Mouse (Mus musculus) A20 (cell line): ENCODE results near the gene Nme8.

Experiments
- DNase-seq: peaks from one replicate; pipeline ENCODE4 v3.0.0-alpha.2; 2011; ENCODE audit warnings: low read depth, low spot score

Gene Nme8

DNA sequence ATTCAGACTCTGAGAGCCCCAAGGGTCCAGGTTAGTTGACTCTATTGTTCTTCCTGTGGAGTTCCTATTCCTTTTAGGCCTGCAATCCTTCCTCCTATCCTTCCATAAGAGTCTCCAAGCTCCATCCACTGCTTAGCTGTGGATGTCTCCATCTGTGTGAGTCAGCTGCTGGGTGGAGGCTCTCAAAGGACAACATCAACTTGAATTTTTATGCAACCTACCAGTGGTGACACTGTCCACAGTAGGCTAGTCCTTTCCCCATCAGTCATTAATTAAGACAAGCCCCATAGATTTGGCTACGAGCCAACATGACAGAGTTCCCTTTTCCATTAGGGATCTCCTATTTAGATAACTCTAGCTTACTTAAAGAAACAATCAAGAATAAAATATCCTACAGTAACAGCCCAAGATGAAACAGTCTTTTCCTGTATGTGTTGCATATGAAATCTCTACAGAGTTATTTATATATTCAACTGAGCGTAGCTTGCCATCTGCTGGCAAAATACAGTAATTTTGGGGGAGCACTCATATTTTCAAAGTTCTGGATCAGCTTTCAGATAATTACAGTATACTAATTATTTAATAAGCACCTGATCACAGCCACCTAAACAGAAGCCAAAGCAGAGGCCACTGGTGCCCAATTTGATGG lies 57.3 kb downstream of the Nme8 start:
- DNase-seq = peak; percentile 15

- peak; percentile 26 for DNase-seq
Measured at GRCm38 (mm10) chr13:19636131-19636530, 61.5 kb downstream of the Nme8 start.

DNA sequence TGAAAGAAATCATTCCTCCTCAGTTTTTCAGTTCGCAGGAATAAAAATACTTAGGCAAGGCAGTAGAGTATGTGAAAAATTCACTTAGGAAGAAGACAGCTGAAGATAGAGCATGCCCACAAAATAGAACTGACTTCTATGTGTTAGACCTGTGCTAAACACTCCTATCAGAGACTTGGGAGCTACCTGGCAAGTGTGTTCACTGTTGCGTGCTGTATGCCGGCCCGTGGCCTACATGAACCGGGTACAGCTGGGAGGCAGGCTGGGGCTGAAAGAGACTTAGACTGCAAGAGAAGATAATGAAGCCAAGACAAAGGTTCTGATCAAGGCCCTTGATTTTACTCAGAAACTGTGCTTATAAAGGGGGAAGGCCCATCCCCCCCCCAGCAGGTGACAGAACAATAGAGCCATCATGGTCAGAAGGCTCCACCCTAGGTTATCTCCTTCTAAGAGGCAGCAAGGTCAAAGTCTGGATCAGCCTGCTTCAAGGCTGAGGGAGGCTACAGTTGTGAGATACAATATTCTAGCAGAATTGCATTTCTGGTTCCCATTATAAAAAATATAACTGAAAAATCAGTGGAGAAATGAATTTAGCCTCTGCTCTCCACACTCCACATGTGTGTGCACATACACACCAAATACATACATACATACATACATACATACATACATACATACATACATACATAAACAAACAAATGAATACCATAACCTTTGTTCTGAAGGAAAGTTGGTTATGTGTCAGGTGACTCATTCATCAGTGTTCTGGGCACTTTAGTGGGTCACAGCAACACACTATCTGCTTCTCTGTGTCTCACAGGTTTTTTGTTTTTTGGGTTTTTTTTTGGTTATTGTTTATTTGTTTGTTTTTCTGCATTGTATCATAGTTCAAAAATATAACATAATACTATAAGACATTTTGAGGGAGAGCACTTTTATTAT lies 66.6 kb downstream of the Nme8 start:
- DNase-seq = no peak

- DNase-seq = no peak
Measured at GRCm38 (mm10) chr13:19626473-19626872, 71.1 kb downstream of the Nme8 start.

DNA sequence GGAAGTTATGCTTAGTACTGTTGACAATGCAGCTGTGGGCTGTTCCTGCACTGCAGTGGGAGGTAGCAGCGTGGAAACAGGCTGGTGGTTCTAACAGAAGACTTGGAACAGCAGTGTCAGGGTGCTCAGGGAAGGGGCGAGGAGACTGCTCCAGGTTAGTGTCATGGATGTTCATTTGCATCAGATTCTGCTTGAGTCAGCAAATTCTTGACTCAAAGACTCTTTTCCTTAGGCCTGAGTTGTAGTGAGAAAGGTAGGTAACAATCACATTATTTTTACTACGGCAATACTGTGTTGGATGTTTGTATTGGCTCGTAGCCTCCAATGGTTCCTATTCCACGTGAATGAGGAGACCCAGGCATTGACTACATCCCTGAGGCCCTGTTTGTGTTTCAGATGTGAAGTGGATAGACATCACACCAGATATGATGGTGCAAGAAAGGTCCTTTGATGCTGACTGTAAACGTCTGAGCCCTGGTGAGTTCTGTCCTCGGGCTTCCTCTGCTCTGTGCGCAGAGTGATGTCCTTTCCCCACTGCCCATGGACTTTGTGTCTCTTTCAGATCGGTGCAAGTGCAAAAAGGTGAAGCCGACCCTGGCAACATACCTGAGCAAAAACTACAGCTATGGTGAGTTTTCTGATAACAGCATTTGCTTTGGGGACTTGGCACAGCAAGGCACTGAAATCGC lies 72.8 kb downstream of the Nme8 start:
- DNase-seq = no peak

DNA sequence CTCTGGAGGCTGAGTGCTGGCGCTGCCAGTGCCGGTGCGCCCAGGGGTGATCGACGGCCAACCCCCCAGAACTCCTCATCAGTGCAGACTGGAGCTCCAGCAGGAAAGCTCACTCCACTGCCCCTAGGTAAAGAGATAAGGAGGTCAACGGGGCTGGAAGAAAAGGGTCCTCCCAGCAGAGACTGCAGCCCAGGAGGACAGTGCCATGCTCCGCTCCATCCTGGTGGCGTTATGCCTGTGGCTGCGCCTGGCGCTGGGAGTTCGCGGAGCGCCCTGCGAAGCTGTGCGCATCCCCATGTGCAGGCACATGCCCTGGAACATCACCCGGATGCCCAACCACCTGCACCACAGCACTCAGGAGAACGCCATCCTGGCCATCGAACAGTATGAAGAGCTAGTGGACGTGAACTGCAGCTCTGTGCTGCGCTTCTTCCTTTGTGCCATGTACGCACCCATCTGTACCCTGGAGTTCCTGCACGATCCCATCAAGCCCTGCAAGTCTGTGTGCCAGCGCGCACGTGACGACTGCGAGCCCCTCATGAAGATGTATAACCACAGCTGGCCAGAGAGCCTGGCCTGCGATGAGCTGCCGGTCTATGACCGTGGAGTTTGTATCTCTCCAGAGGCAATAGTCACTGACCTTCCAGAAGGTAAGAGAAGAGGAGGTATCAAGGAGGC lies 74.2 kb downstream of the Nme8 start:
- no peak for DNase-seq

DNA sequence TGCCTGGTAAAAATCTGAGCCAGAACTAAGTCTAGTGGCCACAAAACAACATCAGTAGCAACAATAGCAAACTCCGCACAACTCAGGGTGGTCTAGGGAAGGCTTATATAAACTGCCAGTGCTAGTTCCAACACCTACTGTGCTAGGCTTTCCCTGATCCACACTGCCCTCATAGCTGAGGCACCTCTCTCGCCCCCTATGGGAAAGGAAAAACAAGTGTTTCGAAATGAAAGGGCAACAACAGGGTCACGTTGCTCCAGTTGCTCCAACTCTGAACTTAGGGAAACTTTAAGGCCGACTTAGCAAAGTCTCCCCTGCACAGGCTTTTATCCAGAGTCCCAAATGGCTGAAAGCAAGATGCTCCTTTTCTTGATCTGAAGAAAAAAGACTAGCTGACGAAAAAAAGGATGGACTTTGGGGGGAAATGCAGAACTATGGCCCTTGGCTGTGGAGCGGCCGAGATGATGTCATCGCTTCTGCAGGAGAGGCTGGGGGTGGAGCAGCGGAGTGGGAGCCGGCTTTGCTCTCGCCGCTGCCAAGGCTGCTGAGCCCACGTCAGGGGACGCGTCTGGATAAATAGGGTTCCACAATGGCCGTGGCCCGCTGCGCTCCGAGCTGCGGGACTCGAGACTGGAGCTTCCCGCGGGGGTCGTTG lies 74.9 kb downstream of the Nme8 start, which contains the start of gene Sfrp4:
TSS of gene Sfrp4 (plus strand) at position 532 of the 655 bp plus-strand sequence.
- DNase-seq = no peak

DNA sequence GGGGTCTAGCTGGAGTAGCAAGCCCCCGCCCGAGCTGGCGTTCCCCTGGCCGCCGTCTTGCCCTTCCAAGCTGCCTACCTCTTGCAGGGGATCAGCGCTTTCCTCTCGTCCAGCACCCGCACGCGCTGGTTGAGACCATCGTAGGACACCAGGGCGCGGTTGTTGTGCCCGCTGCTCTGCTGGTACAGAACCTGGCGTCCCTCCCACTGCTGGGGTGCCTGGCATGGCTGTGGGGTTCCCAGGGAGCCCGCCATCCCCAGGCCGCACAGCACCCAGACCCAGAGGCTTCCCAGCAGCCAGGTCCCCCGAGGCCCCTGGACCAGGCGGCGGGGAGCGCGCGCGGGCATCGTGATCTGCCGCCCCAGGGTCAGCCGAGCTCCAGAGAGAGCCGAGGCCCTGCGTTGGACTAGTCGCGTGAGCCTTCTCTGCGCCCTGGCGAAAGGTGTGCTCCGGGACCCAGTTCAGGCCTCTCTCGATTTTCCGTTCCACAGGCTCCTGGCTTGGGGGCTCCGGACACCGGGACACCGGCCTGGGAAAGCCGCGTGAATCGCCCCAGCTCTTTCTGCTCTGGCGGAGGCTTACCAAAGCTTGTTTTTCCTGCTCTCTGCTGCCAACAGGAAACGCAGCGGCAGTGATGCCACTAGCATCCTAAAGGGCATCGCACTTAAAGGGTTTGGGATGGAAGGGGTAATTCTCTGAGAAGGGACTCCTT lies 78.2 kb downstream of the Nme8 start, which contains the start of gene Epdr1:
TSS of gene Epdr1 (minus strand) at position 712 of the 712 bp plus-strand sequence.
- DNase-seq = no peak

GRCm38 (mm10) chr13:19618841-19619215 lies 78.8 kb downstream of the Nme8 start:
- no peak for DNase-seq

GRCm38 (mm10) chr13:19618081-19618480 lies 79.5 kb downstream of the Nme8 start:
- DNase-seq = no peak

DNA sequence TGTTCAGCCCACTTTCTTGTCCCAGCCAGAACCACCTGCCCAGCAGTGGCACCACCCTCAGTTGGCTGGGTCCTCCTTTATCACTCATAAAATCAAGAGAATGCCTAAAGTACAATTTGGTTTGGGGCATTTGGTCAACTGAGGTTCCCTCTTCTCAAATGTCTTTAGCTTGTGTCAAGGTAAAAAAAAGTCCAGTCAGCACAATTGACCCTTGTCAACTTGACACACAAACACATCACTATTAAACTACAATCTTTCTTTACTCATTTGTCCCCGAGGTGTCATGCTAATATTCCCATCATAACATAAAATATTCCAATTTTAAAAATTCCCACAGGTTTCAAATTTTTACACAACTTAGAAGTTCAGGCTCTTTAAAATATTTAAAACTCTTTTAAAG lies 83.3 kb downstream of the Nme8 start:
- no peak for DNase-seq

GRCm38 (mm10) chr13:19613426-19613825 lies 84.2 kb downstream of the Nme8 start:
- no peak for DNase-seq

- no peak for DNase-seq
Measured at GRCm38 (mm10) chr13:19612963-19613362, 84.6 kb downstream of the Nme8 start.

DNA sequence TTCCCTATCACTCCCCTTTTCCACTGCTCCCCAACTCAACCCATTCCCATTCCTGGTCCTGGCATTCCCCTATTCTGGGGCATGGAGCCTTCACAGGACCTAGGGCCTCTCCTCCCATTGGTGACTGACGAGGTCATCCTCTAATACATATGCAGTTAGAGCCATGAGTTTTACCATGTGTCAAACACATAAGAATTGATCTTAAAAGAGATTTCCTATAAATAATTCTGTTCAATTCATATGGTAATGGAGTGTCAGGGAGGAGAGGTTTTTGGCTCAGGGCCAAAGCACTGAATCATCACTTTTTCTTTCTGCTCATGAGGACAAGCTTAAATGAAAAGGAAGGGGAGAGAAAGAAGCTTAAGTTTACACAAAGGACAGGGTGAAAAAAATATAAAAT lies 85.2 kb downstream of the Nme8 start:
- no peak for DNase-seq

DNA sequence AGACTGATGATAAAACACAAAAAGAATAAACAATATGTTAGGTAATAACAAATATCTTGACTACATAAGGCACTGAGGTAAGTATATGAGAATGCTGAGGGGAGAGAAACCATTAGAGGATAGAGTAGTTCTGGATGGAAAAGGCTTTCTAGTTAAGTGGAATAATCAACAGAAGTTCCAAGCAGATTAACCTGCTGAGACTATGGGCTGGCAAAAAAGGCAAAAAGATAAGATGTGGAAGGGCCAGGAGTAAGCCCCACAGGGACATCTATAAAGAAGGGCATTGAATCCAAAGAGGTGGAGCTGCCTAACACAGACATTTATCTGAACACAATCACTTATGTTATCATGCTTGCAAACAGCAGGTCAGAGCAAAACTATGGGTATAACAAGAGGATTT lies 89.5 kb downstream of the Nme8 start:
- no peak for DNase-seq

- DNase-seq = no peak
Measured at GRCm38 (mm10) chr13:19604916-19605315, 92.7 kb downstream of the Nme8 start.

DNA sequence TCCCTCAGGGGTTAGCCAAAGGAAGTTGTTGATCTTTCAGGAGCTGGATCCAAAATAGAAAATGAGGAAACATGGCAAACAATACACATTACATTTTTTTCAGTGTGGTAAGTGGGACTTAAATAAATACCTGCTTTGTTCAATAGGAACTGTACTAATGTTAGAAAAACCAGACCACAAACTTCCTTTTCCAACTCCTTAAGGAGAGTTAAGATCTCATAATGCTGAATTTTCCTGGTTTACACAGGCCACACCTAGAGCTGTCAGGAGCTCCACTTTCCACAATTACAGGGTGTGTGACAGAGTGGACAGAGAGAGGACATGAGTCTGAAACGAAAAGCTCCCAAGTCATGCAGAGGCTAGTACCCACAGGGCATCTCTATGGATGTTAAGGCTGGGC lies 93.9 kb downstream of the Nme8 start:
- no peak for DNase-seq

GRCm38 (mm10) chr13:19602531-19602930 lies 95.1 kb downstream of the Nme8 start:
- DNase-seq = no peak

GRCm38 (mm10) chr13:19599242-19599641 lies 98.4 kb downstream of the Nme8 start:
- no peak for DNase-seq

DNA sequence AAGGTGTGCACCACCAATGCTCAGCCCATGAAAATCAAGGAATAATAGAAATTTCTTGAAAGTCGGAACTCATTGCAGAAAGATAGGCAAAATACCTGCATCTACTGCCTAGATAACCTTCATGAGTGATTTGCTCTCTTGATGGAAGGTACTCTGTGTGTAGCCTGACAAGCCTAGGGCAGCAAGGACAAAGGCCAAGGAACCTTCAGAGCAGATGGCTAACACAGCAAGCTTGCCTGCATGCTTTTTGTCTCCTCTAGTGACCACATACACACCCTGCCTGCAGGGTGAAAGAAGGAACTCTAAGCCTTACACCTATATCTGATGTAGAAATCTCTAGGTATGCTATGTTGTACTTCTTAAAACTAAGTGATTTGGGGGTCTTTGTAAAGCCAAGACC lies 102.5 kb downstream of the Nme8 start:
- DNase-seq = no peak
